Mouse (Mus musculus) embryonic facial prominence, embryonic 11.5 days (tissue): ENCODE measurements around the gene Kcnn1. TPM values are rescaled to one million over a fixed set of nuclear protein-coding genes. Genes with fewer than 3 reads are reported as not detected.

Experiments
- ATAC-seq: fragments of 200-750 bp; cut with Nextera tagmentation; replicated peaks from 2 replicates; pipeline ENCODE4 v1.8.0; 2017; ENCODE audit warnings: low read depth; ENCODE audit not compliant: insufficient number of reproducible peaks, low FRiP score, low TSS enrichment
- DNase-seq: peaks from one replicate; pipeline ENCODE4 v3.0.0-alpha.2; 2015; ENCODE audit warnings: low spot score
- H3K27ac ChIP-seq: fragments of 300-500 bp; sonication (generic); replicated peaks from 2 replicates; pipeline ENCODE4 v1.5.1; 2014; ENCODE audit warnings: mild to moderate bottlenecking, low read depth, low read length, control low read depth
- H3K27me3 ChIP-seq: fragments of 300-500 bp; sonication (generic); 2 replicates; pipeline ENCODE4 v1.6.1; 2014; ENCODE audit warnings: mild to moderate bottlenecking, low read length, moderate library complexity, mixed read lengths; ENCODE audit not compliant: control insufficient read depth, insufficient read depth
- H3K36me3 ChIP-seq: fragments of 300-500 bp; sonication (generic); replicated peaks from 2 replicates; pipeline ENCODE4 v1.6.1; 2014; ENCODE audit warnings: low read depth, mild to moderate bottlenecking, low read length, moderate library complexity, mixed read lengths; ENCODE audit not compliant: control insufficient read depth, insufficient read depth
- H3K4me1 ChIP-seq: fragments of 300-500 bp; sonication (generic); 2 replicates; pipeline ENCODE4 v1.6.1; 2014; ENCODE audit warnings: low read length, mixed read lengths; ENCODE audit not compliant: control insufficient read depth, insufficient read depth
- H3K4me2 ChIP-seq: fragments of 300-500 bp; sonication (generic); 2 replicates; pipeline ENCODE4 v1.6.1; 2014; ENCODE audit warnings: low read depth, mild to moderate bottlenecking, control low read depth, low read length, moderate library complexity
- H3K4me3 ChIP-seq: fragments of 300-500 bp; sonication (generic); 2 replicates; pipeline ENCODE4 v1.5.1; 2014; ENCODE audit warnings: low read depth, low read length, control low read depth
- H3K9ac ChIP-seq: fragments of 300-500 bp; sonication (generic); replicated peaks from 2 replicates; pipeline ENCODE4 v1.6.1; 2014; ENCODE audit warnings: mild to moderate bottlenecking, control low read depth, low read length
- H3K9me3 ChIP-seq: fragments of 300-500 bp; sonication (generic); replicated peaks from 2 replicates; pipeline ENCODE4 v1.6.1; 2016; ENCODE audit warnings: mild to moderate bottlenecking, low read length, inconsistent platforms, mixed read lengths; ENCODE audit not compliant: control insufficient read depth
- WGBS: fragments of 180-500 bp; shearing (Covaris S2); extraction: QIAGEN DNeasy Blood & Tissue Kit; methylation state at CpG from one replicate; pipeline ENCODE4 v1.1.7; 2014; 5-methylcytosine and 5-hydroxymethylcytosine counted together
- polyA plus RNA-seq: library from polyadenylated mRNA; unstranded; fragments of >200 nt; fragmentation: Nextera tagmentation; extraction: Ambion mirVana; gene quantifications from 2 replicates; pipeline ENCODE4 v1.2.1, GENCODE M21; 2014

Gene Kcnn1
- polyA plus RNA-seq, 1 experiment from 2014 or later = 2.9 TPM

- DNase-seq (peak; percentile 62), ATAC-seq (no peak; the same call in 1 of the 2 replicates)
- Histone ChIP-seq H3K27me3 (peaks cover 7% of the 10 kb centered on the region; the same call in 1 of the 2 replicates), H3K4me1 (peaks cover 2% of the 10 kb centered on the region; the same call in 1 of the 2 replicates), H3K4me2 (peak overlapping the region; percentile 7; the same call in 1 of the 2 replicates), H3K36me3 (no peaks in the 10 kb centered on the region), H3K4me3 (no peak overlapping the region), H3K9me3 (no peaks in the 10 kb centered on the region), H3K27ac (no peak overlapping the region), H3K9ac (no peak overlapping the region)
- WGBS = 6% methylated on average over 4 of the region's 4 CpGs
Observed at GRCm38 (mm10) chr8:70857516-70857915, 5.5 kb downstream of the Kcnn1 start.

GRCm38 (mm10) chr8:70856541-70857197, 6.4 kb downstream of the Kcnn1 start:
- no peaks in the 10 kb centered on the region for H3K27me3 ChIP-seq
- ATAC-seq = peak; percentile 57; the same call in 1 of the 2 replicates
- no peaks in the 10 kb centered on the region for H3K36me3 ChIP-seq
- 0 out of 2 replicates have a peak overlapping the region, but pooled peaks have one; percentile 7 for H3K27ac ChIP-seq
- H3K4me2 ChIP-seq = peak overlapping the region; percentile 80
- H3K9me3 ChIP-seq = no peaks in the 10 kb centered on the region
- peak overlapping the region; percentile 64 for H3K9ac ChIP-seq
- H3K4me1 ChIP-seq = no peaks in the 10 kb centered on the region; the same call in 1 of the 2 replicates
- DNase-seq = peak; percentile 78
- WGBS = 7% methylated on average over 33 of the region's 33 CpGs
- H3K4me3 ChIP-seq = peak overlapping the region; percentile 37

- H3K9ac ChIP-seq = no peak overlapping the region
- 59% methylated on average over 5 of the region's 5 CpGs for WGBS
- no peak overlapping the region for H3K27ac ChIP-seq
- H3K4me1 ChIP-seq = no peaks in the 10 kb centered on the region; the same call in 1 of the 2 replicates
- no peak for DNase-seq
- ATAC-seq = no peak
- H3K4me2 ChIP-seq = peak overlapping the region; percentile 4
- H3K36me3 ChIP-seq = no peaks in the 10 kb centered on the region
- H3K4me3 ChIP-seq = no peak overlapping the region
- H3K27me3 ChIP-seq = no peaks in the 10 kb centered on the region
- no peaks in the 10 kb centered on the region for H3K9me3 ChIP-seq
Observed at GRCm38 (mm10) chr8:70856028-70856427, 7.0 kb downstream of the Kcnn1 start.

GRCm38 (mm10) chr8:70853863-70854262, 9.2 kb downstream of the Kcnn1 start:
- Histone ChIP-seq H3K9me3 (no peaks in the 10 kb centered on the region), H3K36me3 (no peaks in the 10 kb centered on the region), H3K27ac (no peak overlapping the region), H3K4me2 (no peak overlapping the region), H3K4me3 (no peak overlapping the region), H3K4me1 (no peaks in the 10 kb centered on the region; the same call in 1 of the 2 replicates), H3K9ac (no peak overlapping the region), H3K27me3 (no peaks in the 10 kb centered on the region)
- no peak for DNase-seq
- 88% methylated on average over 2 of the region's 2 CpGs for WGBS
- ATAC-seq = no peak

GRCm38 (mm10) chr8:70852595-70853231, 10.3 kb downstream of the Kcnn1 start:
- Histone ChIP-seq H3K36me3 (no peaks in the 10 kb centered on the region), H3K4me3 (no peak overlapping the region), H3K4me2 (no peak overlapping the region), H3K9ac (no peak overlapping the region), H3K4me1 (no peaks in the 10 kb centered on the region; the same call in 1 of the 2 replicates), H3K9me3 (no peaks in the 10 kb centered on the region), H3K27me3 (no peaks in the 10 kb centered on the region), H3K27ac (no peak overlapping the region)
- ATAC-seq (no peak), DNase-seq (no peak)
- WGBS = 90% methylated on average over 41 of the region's 41 CpGs

GRCm38 (mm10) chr8:70851837-70852236, 11.2 kb downstream of the Kcnn1 start:
- Histone ChIP-seq H3K9ac (no peak overlapping the region), H3K4me2 (no peak overlapping the region), H3K4me3 (no peak overlapping the region), H3K36me3 (no peaks in the 10 kb centered on the region), H3K27ac (no peak overlapping the region), H3K9me3 (no peaks in the 10 kb centered on the region), H3K27me3 (no peaks in the 10 kb centered on the region), H3K4me1 (no peaks in the 10 kb centered on the region)
- DNase-seq = no peak
- no peak for ATAC-seq
- WGBS = 61% methylated on average over 6 of the region's 6 CpGs

- H3K36me3 ChIP-seq = no peaks in the 10 kb centered on the region
- H3K4me1 ChIP-seq = no peaks in the 10 kb centered on the region
- DNase-seq (no peak), ATAC-seq (no peak)
- no peaks in the 10 kb centered on the region for H3K9me3 ChIP-seq
- H3K4me3 ChIP-seq = no peak overlapping the region
- H3K27me3 ChIP-seq = no peaks in the 10 kb centered on the region
- H3K9ac ChIP-seq = no peak overlapping the region
- H3K4me2 ChIP-seq = no peak overlapping the region
- H3K27ac ChIP-seq = no peak overlapping the region
- WGBS = 85% methylated on average over 4 of the region's 4 CpGs
Observed at GRCm38 (mm10) chr8:70850947-70851346, 12.1 kb downstream of the Kcnn1 start.
